Mouse (Mus musculus): ENCODE measurements around the gene Tm9sf1. TPM values are rescaled to one million over a fixed set of nuclear protein-coding genes. Genes with fewer than 3 reads are reported as not detected.
A peak's percentile ranks its signal among the peaks of the same experiment; 100 is the strongest.

Tm9sf1 gene
- total RNA-seq, 2 experiments from 2014 or later: 42.2 to 49.7 TPM

- peak in 1 of 2 experiments; percentile 74 for DNase-seq (ENCODE audit: extremely low spot score in 1 of 2, low spot score in 1 of 2)
Measured at GRCm38 (mm10) chr14:55591331-55591891, 52.2 kb downstream of the Tm9sf1 start, which contains the start of gene Rnf31. Rnf31 (plus strand) TSS chr14:55591708.

DNA sequence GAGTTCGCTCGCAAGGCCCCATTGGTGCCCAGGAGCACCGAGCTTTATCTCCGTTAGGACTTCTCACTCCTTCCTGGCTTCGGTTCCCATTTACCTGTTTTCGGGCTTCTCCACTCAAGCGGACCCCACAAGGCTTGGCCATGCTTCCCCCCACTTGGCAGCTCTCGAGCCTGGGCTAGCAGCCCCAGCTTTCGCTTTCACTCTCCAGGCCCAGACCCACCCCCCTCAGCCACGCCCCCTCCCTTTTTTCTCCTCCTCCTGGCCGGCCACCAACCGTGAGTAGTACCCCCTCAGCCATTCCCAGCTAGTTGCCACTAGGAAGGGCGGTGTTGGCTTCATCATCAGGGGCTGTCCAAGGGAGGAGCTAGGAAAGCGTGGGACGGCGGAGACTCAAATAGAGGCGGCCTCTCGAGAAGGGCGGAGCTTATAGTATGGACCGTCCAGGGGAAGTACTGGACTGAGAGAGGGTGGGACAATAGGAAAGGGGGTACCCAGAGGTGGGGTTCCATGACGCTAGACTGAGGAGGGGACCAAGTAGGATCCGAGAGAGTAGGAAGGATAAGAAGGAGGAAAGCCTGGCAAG, 52.8 kb downstream of the Tm9sf1 start, which contains the start of gene Psme2:
Psme2 (minus strand) TSS at position 366 of the 583 bp plus-strand sequence.
- peak; percentile 75 to 77 for DNase-seq (ENCODE audit: extremely low spot score in 1 of 2, low spot score in 1 of 2)

- DNase-seq (ENCODE audit: extremely low spot score in 1 of 2, low spot score in 1 of 2): no peak
Measured at GRCm38 (mm10) chr14:55589771-55590448, 53.7 kb downstream of the Tm9sf1 start.

DNA sequence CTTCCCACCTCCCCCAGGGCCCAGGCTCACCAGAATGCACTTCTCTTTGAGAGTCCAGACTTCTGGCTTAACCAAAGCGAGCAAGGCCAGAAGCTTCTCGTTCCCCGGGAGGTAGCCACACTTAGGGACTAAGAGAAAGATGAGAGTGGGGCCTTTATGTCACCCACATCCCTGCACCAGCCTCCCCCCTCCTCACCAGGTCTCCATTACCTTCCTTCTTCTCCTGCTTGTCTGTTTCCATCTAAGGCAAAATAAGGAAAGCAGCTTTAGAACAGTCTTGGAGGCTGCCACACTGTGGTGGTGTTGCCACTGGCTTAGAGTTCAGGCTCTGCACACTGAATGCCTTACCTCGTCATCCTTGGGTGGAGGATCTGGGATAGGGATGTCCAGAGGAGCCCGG, 54.3 kb downstream of the Tm9sf1 start:
- DNase-seq (ENCODE audit: extremely low spot score in 1 of 2, low spot score in 1 of 2): no peak

GRCm38 (mm10) chr14:55586149-55586548, 57.5 kb downstream of the Tm9sf1 start:
- DNase-seq (ENCODE audit: extremely low spot score in 1 of 2, low spot score in 1 of 2): no peak

Other genes starting within 250 kb of the Tm9sf1 start
- 10 to 100 TPM; 20.7 to 22.1 TPM for gene Dhrs4, start 165.0 kb downstream of the Tm9sf1 start, total RNA-seq (2021)
- 10 to 100 TPM; 47.0 to 66.6 TPM for gene Carmil3, start 153.2 kb downstream of the Tm9sf1 start, total RNA-seq (2021)
- gene Cpne6, start 133.4 kb downstream of the Tm9sf1 start, total RNA-seq (2021): 100 to 1,000 TPM; 664 to 669 TPM
- gene Nrl, start 118.8 kb downstream of the Tm9sf1 start, total RNA-seq (2021): 1 to 10 TPM; 2.1 to 2.2 TPM
- gene Pck2, start 103.5 kb downstream of the Tm9sf1 start, total RNA-seq (2021): 10 to 100 TPM; 37.2 to 37.8 TPM
- gene Dcaf11, start 83.8 kb downstream of the Tm9sf1 start, total RNA-seq (2021): 10 to 100 TPM; 72.7 to 86.4 TPM
- gene A730061H03Rik, start 83.4 kb downstream of the Tm9sf1 start, total RNA-seq (2021): under 1 TPM; 0.89 to 0.92 TPM
- gene Fitm1, start 68.2 kb downstream of the Tm9sf1 start, total RNA-seq (2021): not detected
- gene Psme1, start 65.7 kb downstream of the Tm9sf1 start, total RNA-seq (2021): 10 to 100 TPM; 49.3 to 56.6 TPM
- 10 to 100 TPM; 47.2 to 56.6 TPM for gene Emc9, start 58.5 kb downstream of the Tm9sf1 start, total RNA-seq (2021)
- gene Psme2, start 52.7 kb downstream of the Tm9sf1 start, total RNA-seq (2021): 10 to 100 TPM; 47.9 to 55.6 TPM
- gene Rnf31, start 52.1 kb downstream of the Tm9sf1 start, total RNA-seq (2021): 10 to 100 TPM; 36.4 to 41.9 TPM
- gene Irf9, start 40.2 kb downstream of the Tm9sf1 start, total RNA-seq (2021): 10 to 100 TPM in 1 of 2 experiments, 1 to 10 TPM in 1; 9.6 to 12.2 TPM
- 1 to 10 TPM; 1.2 to 2.7 TPM for gene Rec8, start 25.8 kb downstream of the Tm9sf1 start, total RNA-seq (2021)
- 100 to 1,000 TPM; 118 to 121 TPM for gene Ipo4, start 7.8 kb downstream of the Tm9sf1 start, total RNA-seq (2021)
- 1 to 10 TPM; 2.1 to 6.3 TPM for gene Gm49378, start 5.9 kb downstream of the Tm9sf1 start, total RNA-seq (2021)
- gene Tssk4, start 6.4 kb upstream of the Tm9sf1 start, total RNA-seq (2021): under 1 TPM; 0.71 to 0.94 TPM
- 10 to 100 TPM; 49.2 to 50.4 TPM for gene Mdp1, start 16.7 kb upstream of the Tm9sf1 start, total RNA-seq (2021)
- 10 to 100 TPM; 26.8 to 29.3 TPM for gene Gmpr2, start 28.1 kb upstream of the Tm9sf1 start, total RNA-seq (2021)
- gene Nedd8, start 28.3 kb upstream of the Tm9sf1 start, total RNA-seq (2021): 100 to 1,000 TPM; 303 to 311 TPM
- gene Tinf2, start 38.0 kb upstream of the Tm9sf1 start, total RNA-seq (2021): 10 to 100 TPM; 14.0 to 14.9 TPM
- under 1 TPM; 0.17 to 0.23 TPM for gene Tgm1, start 70.1 kb upstream of the Tm9sf1 start, total RNA-seq (2021)
- 10 to 100 TPM; 40.1 to 45.0 TPM for gene Rabggta, start 78.5 kb upstream of the Tm9sf1 start, total RNA-seq (2021)
- 10 to 100 TPM; 78.3 to 94.9 TPM for gene Dhrs1, start 101.9 kb upstream of the Tm9sf1 start, total RNA-seq (2021)
- 10 to 100 TPM; 13.4 to 13.6 TPM for gene Nop9, start 101.9 kb upstream of the Tm9sf1 start, total RNA-seq (2021)
- 1 to 10 TPM; 1.4 to 2.1 TPM for gene Cideb, start 114.7 kb upstream of the Tm9sf1 start, total RNA-seq (2021)
- gene Ltb4r2, start 117.6 kb upstream of the Tm9sf1 start, total RNA-seq (2021): under 1 TPM; 0.10 to 0.19 TPM
- under 1 TPM in 1 of 2 experiments, not detected in 1; 0.32 TPM for gene Ltb4r1, start 122.2 kb upstream of the Tm9sf1 start, total RNA-seq (2021)
- gene Adcy4, start 140.3 kb upstream of the Tm9sf1 start, total RNA-seq (2021): 1 to 10 TPM; 3.9 to 5.9 TPM
- 1 to 10 TPM in 1 of 2 experiments, under 1 TPM in 1; 0.61 to 1.2 TPM for gene Ripk3, start 145.1 kb upstream of the Tm9sf1 start, total RNA-seq (2021)
- 1 to 10 TPM; 1.6 to 3.9 TPM for gene Nfatc4, start 179.3 kb upstream of the Tm9sf1 start, total RNA-seq (2021)
- gene Nynrin, start 210.2 kb upstream of the Tm9sf1 start, total RNA-seq (2021): 10 to 100 TPM in 1 of 2 experiments, 1 to 10 TPM in 1; 8.5 to 10.7 TPM
- gene Cbln3, start 240.6 kb upstream of the Tm9sf1 start, total RNA-seq (2021): 1 to 10 TPM in 1 of 2 experiments, under 1 TPM in 1; 0.42 to 1.4 TPM
- 10 to 100 TPM; 10.5 to 12.1 TPM for gene Khnyn, start 241.1 kb upstream of the Tm9sf1 start, total RNA-seq (2021)

Measured in layer of hippocampus, postnatal 25 days (tissue).